Mouse (Mus musculus) 3134 (cell line): ENCODE results near the gene Padi1.
A peak's percentile ranks its signal among the peaks of the same experiment; 100 is the strongest.

Source experiments
- DNase-seq: peaks from one replicate; pipeline ENCODE4 v3.0.0-alpha.2; 2011; ENCODE audit warnings: low spot score; ENCODE audit not compliant: insufficient read length; ENCODE audit errors: extremely low read depth

Padi1 gene

DNA sequence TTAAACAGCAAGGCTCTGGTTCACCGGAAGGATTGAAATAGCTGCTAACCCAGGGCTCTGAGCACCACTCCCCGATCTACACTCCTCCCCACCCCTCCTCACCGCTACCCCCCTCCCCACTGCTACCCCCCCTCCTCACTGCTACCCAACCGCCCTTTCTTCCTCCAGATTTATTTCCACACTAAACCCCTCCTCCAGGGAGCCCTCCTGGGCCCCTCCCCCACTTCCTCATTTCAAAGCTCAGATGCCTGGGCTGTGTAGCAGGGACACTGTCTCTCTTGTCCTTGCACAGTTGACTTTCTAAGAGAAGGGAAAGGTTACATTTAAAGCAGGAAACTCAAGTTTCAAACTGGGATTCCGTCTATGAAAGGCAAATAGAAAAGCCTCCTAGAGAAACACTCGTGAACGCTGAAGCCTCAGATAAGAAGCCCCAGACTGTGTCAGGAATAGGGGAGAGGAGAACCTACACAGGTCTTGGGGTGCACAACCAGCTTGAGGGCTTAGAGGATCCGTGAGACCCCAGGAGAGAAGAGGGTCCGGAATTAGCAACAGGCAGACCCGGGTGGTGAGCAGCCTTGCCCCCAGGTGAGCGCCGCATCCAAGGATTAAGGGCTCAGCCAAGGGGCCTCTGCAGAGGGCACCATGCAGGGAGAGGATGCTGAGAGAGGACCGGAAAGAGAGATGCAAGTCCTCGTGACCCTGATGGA lies 23.1 kb upstream of the Padi1 start:
- no peak for DNase-seq

DNA sequence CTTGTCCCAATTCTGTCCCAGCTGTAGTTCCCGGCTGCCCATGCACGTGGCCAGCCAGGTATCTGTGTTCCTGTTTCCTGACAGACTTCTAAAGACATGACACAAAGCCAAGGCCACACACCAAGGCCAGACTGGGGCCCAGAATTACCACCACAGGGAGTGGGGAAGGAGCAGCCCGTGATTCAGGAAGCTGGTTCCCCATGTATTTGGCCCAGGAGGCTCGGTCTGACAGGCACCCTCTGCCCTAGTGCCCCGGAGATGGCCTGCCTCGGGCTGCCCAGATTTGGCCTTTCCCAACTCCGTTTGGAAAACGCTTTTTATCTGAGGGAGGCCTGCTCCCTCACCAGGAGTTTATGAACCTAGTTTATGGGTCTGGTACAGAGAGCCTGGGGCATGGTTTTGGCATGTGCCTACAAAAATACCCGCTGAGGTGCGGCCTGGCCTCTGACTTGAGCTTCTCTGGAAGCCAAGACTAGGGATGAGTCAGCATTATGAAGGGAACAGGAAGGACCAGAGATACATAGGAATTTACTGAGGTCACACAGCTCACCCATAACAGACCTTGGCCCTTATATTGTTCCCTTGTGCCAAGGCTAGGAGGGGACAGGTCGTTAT lies 16.6 kb upstream of the Padi1 start:
- DNase-seq = peak; percentile 81

DNA sequence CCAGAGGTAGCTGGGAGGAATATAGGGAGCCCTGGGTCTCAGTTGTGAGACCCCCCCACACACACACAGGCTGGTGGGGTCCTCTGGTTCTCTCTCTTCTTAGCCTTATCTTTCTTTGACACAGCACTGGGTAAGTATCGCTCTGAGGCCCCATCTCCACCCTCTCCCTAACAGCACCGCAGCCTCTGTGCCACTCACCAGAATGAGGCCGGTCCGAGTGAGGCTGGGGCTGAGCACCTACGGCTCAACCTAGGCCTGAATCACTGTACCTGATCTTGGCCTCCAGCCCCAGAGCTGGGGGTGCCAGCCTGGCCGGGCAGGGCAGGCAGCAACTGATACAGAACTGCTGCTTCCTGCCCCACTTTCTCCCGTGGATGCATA lies 15.2 kb upstream of the Padi1 start:
- DNase-seq = no peak

DNA sequence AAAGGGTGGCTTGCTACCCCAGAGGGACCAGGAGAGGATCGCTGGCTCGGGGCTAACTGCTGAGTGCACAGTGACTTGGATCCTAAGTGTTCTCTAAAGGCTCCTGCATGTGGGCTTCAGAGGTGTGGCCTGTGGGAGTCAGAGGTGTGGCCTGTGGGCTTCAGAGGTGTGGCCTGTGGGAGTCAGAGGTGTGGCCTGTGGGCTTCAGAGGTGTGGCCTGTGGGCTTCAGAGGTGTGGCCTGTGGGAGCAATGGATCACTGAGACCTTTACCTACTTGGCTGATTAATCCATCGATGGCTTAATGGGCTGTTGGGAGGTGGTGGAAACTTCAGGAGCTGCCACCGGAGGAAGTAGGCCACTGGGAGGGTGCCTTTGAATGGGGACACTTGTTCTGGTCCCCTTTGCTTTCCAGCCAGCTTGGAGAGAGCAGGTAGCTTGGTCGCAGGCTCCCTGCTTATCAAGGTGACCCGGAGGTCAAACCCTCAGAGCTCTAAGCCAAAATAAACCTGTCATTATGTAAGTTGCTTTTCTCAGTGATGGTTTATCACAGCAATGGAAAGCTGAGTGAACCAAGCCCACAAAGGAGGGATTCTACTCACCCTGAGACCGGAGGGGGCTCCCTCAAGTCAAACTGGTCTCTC lies 14.7 kb upstream of the Padi1 start:
- peak; percentile 72 for DNase-seq

DNA sequence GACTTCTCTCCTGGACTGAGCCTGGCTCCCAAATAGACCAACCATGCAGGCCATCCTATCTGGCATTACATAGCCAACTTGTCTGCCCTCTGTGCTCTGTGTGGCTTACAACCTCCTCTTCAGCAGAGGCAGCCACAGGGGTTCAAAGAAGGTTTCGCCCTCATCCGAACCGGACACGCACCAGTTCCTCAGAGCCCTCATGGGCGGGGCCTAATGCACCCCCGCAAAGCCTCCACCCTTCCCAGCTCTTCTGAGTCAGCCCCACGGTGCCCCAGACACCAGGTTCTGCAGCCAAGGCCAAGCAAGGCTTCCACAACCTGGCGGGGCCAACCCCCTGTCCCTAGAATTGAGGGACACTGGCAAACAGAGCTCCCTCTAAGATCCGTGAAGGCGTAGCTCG lies 13.7 kb upstream of the Padi1 start:
- DNase-seq = peak; percentile 57

DNA sequence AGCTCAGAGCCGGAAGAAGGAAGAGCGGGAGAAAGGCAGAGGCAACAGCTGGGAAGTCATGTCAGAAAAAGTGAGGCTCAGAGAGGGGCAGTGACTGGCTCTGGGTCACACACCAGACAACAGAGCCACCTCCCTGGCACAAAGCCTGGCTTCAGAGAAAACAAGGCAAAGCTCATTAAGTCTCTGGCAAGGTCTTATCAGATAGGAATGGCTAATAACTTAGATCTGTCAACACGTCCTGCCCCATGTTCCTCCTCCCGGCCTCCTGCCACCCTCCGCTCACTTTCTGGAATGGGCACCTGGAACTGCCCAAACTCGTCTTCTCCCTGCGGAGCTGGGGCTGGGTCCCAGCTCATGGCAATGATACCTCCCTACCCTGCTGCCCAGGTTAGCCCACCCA lies 12.2 kb upstream of the Padi1 start:
- DNase-seq = no peak

DNA sequence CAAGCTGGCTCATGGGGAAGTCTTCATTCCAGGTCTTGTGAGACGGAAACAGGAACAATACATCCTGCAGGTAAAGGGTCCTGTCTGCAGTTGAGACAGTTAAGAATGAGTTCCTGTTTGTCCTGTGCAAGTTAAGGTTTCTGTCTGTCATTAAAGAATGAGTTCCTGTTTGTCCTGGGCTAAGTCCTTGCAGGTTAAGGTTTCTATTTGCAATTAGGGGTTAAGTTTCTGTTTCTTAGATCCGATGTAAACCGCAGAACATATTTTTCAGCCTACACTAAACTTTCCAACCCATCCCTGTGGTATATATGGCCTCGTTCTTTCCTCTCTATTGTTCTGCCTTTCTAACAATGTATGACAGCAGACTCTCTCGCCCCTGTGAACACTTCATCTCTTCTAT lies 11.5 kb upstream of the Padi1 start:
- DNase-seq = no peak

DNA sequence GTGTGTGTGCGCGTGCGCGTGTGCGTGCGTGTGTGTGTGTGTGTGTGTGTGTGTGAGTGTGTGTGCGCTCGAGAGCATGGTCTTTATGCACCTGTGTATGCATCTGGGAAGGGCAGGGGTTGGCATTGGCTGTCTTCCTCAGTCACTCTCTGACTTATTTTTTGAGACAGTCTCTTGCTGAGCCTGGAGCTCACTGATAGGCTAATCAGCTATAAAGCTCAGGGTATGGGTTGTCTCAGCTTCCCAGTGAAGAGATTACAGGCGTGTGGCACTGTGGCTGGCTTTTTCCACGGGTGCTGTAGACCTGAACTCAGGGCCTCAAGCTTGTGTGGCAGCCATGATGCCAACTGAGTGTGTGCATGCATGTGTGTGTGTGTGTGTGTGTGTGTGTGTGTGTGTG lies 9.6 kb upstream of the Padi1 start:
- DNase-seq = no peak

DNA sequence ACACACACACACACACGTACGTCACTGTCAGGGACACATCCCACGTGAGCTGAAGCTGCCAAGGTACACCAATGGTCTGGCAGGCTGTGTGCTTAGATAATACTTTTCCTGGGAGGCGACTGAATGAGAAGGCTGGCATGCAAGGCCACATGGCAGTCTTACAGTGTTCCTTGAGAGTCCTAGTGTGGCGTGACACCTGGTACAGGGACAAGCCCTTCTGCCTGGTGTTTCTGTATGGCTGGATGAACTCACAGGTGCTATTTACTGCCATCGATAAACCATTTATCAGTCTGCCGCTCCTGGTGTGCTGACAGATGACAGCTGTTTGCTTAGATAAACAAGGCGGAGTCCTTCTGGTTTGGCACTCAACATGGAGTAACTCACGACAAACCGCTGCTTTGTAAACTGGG lies 8.9 kb upstream of the Padi1 start:
- DNase-seq = no peak

DNA sequence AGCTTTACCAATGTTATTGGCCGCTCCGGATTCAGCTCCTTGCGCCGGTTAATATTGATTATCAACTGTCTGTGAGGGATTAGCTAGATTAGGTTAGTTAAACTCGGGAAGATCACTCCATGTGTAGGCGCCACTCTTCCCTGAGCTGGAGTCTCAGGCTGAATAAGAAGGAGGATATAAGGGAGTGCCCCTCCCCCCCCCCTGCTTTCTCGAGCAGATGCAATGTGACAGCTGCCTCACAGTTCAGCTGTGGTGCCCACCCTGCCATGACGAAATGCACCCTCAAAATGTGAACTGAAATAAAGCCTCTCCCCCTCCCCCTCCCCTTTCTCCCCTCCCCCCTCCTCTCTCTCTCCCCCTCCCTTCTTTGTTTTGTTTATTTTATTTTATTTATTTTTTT lies 8.0 kb upstream of the Padi1 start:
- no peak for DNase-seq

DNA sequence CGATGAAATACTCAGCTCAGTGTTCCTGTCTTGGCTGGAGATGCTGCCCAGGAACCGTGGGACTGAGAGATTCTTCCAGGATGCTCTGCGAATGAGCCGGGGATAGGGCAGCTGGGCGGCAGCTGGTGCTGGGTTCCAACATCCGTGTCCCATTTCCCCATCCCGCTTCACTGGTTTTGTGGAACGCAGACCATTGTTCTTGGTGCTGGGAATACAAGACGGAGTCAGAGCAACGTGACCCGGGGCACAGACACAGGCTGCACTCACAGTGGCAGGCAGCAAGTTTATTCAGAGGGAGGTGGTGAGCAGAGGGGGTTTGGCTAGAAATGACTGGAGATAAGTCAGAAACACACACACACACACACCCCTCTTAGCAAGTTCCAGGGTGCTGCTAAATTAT lies 3.7 kb upstream of the Padi1 start:
- DNase-seq = no peak

DNA sequence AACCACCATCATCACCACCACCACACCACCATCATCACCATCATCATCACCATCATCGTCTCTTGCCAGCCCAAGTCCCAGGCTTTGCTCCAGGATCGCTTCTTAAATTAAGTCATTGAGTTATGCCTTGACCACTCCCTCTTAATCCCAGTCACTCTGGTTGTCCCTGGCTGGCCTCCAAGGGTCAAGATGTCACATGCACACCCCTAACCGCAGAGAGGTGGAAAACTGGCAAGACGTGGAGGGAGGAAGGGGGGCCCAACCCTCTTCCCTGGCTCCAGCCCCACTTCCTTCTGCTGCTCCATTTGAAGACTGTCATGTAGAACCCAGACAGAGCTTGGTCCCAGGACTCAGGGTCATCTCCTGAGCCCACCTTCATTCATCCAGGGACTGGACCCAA lies 587 bp downstream of the Padi1 start:
- DNase-seq = peak; percentile 79

DNA sequence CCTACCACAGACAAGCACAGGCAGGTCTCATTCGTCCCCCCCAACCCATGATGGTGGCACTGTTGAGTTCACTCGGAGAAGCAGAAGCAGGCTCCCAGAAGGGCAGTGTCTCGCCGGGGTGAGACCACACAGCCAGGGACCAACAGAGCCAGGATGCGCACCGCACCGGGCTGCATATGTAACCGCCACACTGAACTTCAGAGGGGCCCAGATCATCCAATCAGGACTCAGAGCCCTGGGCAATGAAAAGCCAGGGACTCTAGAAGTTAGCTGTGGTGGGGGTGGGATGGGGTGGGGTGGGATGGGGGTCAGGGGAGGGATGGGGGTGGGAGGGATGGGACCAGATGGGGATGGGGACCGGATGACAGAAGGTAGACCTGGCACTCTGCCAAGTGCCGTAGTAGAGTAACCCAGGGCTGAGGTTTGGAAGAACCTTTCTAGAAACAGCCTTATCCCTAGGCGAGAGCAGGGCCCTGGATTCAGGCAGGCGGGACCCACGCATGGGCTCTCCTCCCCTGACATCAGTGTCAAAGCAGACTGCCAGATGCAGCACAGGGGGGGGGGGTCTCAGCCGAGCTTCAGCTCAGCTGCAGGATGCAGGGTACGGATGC lies 1.8 kb downstream of the Padi1 start:
- no peak for DNase-seq

DNA sequence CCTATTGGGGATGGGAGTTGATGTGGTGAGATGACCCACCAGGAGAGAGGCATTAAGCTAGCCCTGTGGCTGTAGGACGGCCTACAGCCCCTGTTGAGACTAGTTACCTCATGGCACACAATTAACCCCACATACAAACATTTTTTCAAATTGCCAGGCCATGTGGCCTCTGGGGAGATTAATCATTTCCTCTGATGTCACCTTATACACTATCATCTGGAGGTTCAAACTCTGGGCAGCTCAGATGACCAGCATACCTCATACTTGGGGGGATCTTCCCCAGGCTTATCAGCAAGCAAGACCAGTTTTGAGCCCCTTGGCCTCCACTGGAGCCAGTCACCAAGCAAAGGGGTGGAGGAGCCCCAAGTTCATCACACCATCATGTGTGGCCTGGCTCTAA lies 2.7 kb downstream of the Padi1 start:
- DNase-seq = peak; percentile 59

DNA sequence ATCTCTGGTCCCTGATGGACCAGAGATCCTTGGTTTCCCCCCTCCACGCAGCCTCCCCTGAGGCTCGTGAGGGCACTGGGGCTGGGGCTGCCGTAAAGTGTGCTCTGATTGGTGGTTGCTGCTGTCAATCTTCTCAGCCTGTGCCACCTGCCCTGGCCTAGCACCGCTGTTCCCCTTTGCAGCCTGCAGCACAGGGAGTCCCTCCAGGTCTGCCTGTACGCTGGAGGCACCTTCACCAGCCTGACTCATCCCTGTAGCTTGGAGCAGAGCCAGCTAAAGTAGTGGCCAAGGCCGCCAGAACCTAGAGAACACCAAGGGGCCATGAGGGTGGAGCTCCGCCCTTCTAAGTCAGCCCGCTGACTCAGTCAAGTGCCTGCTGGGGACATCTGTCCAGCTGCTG lies 7.7 kb downstream of the Padi1 start:
- peak; percentile 88 for DNase-seq

DNA sequence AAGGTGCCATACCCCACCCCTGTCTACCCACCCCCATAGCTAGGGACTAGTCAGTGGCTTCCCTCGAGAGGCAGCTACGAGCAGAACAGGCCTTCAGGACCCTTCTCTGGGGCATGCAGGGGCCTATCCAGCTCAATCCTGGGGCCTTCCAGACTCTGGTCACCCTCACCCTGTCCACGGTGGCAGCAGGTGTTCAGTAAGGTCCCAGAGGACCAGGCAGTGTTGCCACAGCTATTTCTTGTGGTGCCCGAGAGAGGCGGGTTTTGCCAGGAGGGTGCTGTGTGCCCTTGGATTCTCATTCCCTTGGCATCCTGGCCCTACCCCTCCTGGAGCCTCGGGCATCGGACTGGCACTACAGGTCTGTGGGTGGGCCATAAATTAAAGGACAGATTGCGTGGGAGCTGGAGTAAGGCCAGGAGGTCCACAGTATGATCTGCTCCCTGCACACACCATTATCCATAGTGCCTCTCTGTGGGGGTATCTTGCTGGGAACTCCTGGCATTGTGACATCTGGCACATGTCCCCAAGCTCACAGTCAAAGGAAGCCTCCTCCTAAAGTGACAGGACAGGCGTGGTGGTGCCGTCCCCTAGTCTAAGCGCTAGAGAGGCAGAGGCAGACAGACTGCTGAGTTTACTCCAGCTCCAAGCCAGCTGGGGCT lies 9.2 kb downstream of the Padi1 start:
- peak; percentile 76 for DNase-seq

DNA sequence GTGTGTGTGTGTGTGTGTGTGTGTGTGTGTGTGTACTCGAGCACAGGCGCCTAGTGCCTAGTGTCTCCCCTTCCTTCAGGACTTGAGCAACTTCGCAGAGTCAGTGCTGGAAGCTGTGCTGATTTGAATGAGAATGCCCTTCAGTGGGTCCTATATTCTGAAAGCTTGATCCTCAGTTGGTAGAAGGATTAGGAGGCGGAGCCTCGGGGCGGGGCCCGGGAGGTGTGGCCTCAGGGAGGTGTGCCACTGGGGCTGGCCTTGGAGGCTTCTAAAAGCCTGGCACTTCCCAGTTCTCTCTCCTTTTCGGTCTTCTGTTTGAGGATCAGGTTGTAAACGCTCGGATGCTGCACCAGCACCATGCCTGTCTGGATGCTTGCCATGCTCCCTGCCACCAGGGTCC lies 9.9 kb downstream of the Padi1 start:
- peak; percentile 80 for DNase-seq

DNA sequence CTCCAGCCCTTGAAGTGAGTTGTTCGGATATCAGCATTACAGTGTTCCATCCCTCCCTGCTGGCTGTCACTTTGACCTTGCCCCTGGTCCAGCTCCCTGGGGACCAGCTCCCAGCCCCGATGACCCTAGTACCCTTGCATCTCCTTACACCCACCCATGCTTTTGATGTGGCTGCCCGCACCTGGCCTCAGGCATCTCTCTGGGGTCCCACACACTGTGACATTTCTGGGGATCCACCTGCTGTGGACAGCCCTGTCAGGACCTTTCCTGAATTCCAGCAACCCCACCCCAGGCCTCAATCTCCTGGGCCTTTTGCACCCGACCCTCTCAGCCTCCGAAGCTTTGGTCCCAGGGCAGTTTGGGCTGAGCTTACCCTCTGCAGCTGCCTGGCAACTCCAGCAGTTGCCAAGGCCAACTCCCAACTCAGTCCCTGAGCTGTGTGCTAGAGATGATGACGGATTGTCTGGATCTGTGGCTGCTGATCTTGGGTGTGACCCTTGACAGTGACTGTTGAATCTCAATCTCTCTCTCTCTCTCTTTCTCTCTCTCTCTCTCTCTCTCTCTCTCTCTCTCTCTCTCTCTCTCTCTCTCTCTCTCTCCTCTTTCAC lies 11.1 kb downstream of the Padi1 start:
- no peak for DNase-seq

DNA sequence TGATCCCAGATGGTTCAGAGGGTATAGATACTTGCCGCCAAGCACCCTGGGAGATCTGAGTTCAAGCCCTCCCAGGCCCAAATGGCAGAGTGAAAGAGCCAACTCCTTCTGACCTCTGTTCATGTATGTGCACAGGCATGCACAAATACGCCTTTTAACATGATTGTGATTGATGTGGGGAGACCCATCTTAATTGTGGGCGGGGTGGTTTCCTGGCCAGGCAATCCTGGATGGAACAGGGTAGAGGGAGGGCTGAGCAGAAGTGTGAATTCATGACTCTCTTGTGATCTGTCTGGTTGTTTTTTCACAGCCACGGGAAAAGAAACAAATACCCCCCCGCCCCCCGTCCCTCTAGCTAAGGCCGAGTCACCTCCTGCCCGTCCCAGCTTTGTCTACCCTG lies 12.8 kb downstream of the Padi1 start:
- DNase-seq = no peak

DNA sequence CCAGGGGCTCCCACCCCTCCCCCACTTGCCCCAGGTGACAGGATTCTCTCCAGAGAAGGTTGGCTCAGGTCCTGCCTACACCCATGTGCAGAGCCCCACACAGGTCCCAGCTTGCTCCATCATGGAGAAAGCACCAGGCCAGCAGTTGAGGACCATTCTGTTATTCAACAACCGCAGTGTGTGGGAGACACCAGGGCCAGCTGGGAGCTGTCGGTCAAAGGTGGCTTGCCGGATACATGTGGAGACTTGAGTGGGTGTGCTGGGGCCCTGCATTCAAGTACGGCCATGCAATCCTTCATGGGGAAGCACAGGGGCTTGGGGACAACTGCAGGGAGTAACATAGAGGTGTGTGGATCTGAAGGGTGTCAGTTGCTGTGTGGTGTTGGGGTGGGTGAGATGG lies 13.8 kb downstream of the Padi1 start:
- no peak for DNase-seq

DNA sequence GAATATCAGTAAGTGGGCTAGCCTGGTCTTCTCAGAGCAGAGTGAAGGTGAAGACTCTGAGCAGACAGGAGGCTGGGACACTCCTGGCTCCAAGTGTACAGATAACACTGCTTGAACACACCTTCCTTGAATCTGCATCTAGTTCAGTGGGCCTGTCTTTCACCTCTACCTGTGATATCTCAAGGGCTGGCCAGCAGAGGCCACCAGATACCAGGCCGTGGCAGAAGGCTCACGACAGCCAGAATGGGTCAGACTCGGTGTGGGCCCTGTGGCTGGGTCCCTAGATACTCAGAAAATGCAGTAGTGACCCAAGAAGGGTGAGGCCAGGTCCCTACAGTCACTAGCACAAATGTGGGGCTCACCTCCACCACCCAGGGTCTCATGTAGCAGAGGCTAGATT lies 18.3 kb downstream of the Padi1 start:
- DNase-seq = no peak
